Mouse (Mus musculus): ENCODE results near the gene Fam89a.

Gene Fam89a

DNA sequence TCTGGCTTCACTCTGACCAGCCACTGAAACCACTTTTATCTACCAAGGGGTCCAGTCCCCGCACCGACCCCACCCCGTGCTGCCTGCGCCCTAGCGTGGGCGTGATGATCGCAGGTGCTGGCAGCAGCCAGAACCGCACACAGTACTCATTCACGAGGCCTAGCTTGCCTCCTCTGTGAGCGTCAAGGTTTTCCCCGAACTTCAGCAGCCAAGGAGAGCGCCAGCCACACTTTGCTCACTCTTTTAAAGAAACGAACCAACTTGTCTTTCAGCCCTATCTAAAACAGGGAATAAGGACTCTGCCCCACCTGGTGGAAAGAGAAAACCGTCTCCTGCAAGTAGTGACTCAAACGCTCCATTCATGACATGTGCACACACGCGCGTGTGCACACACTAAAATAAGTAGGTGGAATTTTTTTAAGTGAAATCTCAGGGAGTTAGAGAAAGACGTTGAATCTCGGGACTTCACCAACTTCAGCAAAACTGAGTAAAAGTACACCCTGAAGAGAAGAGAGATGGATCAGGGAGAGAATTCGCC lies 762 bp upstream of the Fam89a start:
- no peak for DNase-seq

DNA sequence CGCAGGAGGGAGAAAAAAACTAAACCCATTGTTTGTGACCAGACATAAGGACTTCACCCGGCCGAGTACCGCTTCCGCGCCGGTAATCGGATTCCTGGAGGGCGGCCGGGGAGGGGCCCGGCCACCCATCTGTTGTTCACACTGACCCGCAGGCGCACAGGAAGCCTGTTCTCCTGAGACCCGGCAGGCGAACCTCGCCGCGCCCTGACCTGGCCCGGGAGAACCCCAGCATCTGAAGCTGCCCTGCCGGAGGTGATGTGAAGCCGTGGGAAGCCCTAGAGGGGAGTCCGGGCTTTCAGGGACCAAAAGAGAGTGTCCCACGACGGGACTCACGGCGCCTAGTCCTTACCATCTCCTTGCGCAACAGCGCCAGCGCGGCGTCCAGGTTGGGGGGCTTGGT lies 441 bp downstream of the Fam89a start:
- no peak for DNase-seq

DNA sequence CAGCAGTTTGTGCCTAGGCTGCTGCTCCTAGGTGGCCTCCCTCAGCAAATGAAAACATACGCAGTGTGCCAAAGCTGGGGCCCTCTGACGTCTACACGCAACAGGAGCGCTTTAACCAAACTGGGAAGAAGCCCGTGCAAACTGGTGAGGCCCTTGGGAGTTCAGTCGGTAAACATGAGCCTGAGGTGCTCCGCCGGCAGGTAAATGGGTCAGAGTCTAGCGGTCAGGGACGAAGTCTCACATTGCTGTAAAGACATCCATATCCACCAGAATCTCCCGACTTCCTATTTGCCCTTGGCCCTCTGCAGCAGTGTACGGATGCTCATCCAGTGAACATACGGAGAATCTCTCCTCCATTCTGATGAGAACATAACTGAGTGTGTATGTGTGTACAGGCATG lies 5.0 kb downstream of the Fam89a start:
- no peak for DNase-seq

DNA sequence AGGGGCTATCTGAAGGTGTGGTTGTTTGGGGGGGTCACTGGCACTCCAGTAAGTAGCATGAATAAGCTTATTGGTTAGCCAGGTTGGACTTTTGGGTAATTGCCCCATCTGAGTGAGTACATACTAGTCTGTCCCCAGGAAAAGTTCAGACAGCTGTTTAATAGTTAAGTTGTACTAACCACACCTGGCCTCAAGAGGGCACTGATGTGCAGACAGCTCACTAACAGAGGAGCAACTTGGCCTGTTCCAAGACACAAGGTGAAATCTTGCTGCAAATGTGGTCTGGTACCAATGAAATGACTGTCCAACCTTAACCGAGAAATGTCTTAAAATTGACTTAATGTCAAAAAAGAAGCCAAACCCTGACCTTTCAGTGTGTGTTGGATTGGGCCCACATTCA lies 12.4 kb downstream of the Fam89a start:
- peak; percentile 47 to 66 for DNase-seq

DNA sequence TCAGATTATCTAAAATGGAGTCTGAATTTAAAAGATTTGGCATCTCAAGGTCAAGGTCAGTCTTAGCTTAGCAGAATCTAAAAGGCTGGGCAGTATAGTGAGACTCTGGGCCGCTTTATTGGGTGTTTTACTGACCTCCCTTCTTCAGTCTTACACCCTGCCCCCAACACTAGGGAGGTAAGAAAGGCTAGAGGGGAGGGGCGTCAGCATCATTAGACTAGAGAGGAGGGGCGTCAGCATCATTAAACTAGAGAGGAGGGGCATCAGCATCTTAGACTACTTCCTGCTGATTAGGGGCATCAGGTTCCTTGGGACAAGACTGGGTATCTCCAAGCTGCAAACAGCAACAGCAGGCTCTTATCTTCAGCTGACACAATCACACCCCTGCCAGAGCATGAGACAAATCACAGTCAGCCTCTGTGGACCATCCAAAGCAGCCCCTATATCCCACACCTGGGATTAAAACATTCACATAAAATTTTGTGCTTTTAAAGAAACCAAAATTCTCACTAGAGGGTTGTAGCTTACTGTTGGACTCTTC lies 16.2 kb downstream of the Fam89a start:
- DNase-seq = no peak

DNA sequence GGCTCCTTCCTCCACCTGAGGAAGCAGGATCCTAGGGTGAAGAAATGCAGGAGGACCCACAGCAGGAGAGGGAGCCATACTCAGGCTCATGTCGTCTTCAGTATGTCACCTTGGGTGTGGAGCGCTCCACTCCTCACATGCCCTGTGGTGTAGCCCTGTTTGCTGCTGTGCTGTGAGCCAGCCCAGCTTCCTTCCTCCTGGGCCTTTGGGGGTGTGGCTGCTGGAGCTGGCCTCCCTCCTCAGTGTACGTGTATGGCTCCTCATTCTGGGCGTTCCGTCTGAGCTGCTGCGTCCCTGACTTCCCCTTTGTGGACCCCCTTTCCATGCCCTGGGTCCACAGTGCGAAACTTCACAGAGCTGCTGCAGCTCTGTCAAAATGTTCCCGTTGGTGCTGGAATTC lies 18.8 kb downstream of the Fam89a start:
- no peak for DNase-seq

DNA sequence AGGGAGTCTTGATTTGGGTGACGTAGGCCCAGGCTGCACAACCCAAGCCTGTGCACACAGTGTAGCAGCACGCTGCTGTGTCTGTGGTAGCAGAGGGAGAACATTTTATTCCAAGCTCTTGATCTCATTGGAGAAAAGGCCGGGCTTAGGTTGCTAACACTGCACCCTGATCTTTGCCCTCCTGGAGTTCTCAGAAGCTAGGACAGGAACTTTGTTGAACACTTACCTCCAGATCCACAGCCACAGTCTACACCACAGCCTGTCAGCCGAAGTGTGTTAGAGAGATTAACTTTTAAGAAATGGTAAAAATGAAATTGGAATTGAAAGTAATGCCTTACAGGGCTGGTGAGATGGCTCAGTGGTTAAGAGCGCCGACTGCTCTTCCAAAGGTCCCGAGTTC lies 27.3 kb downstream of the Fam89a start:
- no peak for DNase-seq

DNA sequence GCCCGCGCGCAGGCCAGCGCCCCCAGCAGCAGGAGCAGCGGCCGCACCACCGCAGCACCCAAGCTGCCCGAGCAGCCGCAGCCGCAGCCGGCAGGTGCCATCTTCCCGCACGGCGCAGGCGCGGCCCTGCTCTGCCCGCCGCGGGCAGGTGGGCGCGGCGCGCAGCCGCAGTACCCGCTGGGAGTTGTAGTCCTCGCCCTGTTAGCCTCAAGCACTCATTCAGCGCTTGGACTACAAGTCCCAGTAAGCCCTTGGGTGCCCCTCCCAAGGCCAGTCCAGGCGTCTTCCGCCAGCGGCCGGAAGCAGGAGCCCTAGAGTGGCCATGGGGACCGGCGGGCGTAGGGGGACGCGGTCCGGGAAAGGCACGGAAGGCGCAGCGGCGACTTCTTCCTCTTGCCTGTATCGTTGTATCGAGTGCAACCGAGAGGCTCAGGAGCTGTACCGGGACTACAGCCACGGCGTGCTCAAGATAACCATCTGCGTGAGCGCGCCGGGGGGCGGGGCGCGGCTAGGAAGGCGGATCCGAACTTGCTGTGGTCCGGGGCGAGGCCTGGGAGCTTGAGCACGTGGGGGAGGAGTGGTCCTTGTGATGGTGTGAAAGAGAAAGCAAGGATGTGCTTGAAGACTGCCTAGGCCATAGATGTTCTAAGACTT lies 29.6 kb downstream of the Fam89a start, which contains the start of the genes Ttc13 and Arv1:
TSS of gene Ttc13 (minus strand) at position 122 of the 654 bp plus-strand sequence.
TSS of gene Arv1 (plus strand) at position 278 of the 654 bp plus-strand sequence.
- DNase-seq = peak; percentile 94 to 97

DNA sequence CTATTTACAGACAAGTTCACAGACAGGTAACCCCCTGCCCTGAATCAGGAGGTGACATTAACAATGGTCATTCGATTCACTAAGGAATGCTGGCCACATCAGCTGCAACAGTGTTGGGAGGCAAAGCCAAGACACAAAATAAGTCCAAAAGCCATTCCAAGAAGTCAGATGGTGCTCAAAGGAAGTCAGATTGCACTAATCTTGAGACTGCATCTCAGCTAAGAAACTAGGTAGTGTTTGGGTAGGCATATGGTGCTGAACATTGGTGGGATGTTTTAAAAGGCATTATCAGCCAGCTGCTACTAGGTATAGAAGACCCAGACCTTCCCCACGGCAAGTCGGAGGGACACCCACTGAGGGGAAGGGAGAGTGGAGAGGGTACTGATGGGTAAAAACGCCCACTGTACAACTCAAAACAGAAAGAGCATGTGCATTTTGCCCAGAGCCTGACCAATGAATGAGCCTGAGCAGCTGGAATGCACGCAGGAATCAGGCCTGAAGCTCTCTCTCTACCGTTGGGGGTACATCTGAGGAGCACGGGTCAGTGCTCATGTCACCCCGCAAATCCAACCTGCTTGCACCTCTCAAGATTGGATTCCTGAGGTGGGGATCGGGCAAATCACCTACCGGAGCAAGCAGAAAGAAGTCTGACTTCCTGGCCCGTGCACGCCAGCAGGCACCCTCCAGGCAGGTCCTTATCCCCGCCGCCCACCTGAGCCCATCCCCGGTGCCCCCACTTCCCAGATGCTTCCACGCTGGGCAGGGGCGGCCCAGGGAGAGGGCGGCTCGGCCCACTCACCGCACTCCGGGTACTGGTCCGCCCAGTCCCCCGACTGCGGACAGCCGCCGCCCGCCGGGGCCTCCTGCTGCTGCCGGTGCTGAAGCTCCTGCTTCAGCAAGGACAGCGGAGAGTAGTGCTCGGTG lies 30.4 kb downstream of the Fam89a start:
- no peak for DNase-seq

DNA sequence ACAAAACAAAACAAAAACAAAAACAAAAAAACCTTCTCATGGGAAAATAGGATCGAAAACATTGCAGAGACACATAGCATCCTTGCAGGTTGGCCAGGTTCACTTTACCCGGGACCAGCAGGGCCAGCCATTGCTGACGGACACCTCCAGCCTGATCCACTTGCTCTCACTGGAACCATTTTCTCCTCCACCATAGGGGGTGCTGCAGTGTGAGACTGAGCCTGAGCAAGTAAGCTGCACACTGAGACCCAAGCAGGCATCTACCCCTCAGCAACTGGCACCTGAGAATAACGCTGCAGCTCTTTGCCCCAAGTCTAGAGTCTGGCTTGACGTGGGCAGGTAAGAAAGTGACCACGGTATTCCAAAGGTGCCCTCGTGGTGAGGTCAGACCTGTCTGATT lies 31.5 kb downstream of the Fam89a start:
- DNase-seq = no peak

DNA sequence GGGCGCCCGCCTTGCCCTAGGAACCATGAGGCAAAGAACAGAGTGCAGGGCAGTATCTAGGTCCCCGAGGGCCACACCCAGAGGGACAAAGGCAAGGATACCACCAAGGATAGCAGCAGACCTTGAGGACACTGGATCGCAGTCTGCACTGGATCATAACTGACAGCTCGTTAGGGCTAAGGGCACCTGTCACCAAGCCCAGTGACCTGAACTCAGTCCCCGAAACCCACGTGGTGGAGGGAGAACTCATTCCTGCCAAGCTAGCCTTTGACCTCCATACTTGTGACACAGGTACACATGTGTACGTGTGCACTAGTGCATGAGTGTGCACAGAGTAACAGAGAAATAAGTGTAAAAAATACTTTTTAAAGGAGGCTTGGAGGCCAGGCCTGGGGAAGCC lies 35.9 kb downstream of the Fam89a start:
- no peak for DNase-seq

DNA sequence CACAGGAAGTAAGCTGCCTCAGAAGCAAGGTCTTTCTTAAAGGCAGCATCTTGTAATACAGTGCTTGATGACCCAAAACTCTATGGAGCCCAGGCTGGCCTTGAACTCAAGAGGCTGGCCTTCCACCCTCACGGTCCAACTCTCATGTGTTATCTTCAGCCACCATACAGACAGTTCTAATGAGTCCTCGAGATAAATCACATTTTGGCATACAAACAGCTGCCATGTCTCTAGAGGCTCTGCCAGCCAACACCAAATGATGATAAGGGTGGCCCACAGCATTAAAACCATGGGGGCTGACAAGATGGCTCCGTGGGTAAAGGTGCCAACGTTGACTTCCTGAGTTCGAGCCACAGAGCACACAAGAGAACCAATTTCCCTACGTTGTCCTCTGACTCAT lies 38.4 kb downstream of the Fam89a start:
- no peak for DNase-seq

DNA sequence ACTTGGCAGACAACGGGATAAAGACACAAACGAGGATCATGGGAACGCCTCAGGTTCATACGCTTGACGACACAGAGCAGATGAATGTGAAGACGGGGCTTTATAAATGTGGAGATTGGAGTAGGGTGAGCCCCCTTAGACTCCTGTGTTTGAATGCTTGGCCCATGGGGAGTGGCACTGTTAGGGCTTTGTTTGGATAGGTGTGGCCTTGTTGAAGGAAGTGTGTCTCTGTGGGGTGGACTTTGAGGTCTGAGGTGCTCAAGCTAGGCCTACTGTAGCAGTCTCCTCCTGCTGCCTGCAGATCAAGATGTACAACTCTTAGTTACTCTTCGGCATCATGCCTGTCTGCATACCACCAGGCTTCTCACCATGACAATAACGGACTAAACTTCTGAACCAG lies 45.8 kb downstream of the Fam89a start:
- no peak for DNase-seq

DNA sequence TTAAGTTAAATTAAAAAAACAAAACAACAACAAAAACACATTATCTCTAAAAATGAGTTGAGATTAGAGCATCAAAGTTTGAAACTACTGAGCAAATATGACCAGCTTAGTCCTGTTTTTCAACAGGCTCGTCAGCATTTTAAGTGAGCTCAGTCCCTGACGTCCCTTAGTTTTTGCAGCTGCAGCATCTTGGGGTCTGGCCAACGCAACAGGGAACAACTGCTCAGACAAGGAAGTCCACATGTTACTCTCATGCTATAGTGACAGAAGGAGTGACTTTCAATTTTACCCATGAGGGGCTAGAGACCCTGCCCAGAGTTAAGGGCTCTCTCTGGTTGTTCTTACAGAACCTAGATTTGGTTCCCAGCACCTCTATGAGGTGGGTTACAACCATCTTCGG lies 47.3 kb downstream of the Fam89a start:
- no peak for DNase-seq

DNA sequence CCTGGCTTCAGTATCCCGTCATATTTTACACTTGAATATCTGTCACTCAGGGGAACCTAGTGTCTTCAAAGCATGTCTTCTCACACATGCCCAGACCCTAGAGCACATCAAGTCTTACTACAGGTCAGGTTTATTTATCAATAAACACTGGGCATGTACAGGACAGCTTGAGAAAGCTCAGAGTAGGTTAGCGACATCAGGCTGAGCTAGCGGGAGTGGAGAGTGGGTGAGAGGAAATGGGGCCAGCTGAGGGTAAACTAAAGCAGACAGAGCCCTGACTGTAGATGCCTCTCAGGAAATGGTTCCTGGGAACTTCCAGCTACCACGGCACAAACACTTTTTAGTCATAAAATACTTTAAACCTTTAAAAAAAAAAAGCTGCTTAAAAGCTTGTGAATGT lies 48.1 kb downstream of the Fam89a start:
- DNase-seq = no peak

DNA sequence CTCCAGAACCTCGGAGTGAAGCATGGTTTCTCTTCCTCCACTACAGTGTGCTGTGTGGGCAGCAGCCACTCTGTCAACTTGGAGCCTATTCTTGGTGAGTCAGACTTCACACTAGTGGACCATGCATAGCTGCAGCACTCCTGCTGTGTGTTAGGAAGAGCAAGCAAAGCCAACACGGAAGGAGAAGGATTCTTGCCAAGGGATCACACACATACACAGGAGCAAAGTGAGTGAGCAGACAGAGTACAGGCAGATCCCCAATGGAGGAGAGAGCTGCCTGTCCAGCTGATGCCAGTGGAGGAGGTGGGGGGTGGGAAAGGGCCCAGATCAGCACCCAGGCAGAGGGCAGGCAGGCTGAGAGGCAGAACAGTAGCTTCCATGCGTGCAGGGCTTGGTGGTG lies 49.4 kb downstream of the Fam89a start:
- DNase-seq = peak; percentile 62 to 75

DNA sequence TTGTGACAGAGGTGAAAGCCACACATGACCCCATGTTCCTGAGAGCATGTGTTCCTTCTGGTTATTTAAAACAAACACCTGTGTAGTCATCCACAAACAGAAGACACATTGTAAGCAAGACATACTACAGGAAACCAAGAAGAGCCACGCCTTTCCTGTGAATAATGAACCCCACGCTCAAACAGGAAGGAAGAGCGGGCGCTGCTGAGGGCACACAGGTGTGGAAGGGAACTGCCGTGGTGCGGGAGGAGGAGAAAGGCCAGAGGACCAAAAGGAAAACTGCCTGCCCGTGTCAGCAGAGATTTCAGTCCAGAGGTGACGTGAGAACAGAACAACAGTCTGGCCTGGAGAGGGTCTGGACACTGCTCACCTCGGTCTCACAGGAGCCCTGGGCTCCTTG lies 50.6 kb downstream of the Fam89a start:
- no peak for DNase-seq

DNA sequence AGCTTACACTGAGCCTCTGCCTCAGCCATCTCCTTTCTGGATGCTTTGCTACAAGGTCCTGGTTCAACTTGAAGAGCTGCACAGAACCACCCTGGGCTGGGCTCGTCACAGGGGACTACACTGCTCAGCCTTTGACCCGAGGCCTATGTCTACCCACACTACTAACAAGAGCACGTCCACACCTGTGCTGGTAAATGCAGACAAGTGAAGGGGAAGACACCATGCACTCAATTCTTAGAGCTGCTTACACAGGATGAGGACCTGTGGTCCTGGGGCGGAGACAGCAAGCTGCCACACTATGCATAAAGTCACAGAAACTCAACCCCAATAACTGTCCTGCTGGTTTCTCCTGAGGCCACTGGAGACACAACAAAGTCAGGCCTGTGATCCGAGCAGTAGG lies 51.4 kb downstream of the Fam89a start:
- DNase-seq = no peak

DNA sequence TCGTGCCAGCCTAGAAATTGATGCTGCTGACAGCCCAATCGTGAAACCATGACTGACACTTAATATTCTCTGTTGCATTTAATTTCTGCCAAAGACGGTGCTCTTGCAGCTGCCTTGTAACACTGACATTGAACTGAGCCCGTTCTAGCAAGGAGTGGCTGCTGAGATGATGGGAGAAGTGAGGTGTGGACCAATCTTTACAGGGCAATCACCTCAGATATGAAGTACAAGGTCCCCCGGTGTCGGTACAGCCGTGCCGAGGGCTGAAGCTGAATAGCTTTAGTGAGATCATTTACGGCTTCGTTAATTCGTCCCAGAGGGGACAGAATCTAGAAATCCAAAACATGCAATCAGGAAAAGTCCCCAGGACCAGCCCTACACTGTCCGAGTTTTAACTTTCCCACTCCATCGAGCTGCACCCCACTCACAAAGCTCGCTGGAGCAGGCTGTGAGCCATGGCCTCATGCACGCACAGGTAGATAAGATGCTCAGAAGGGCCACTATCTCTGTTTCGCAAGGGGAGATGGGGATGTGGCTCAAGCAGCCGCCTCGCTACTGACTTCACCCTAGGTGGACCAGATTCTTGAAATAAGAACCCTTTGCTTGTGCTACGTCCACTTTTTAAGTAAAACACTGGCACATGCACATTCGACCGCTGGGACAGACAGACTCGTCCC lies 56.1 kb downstream of the Fam89a start:
- DNase-seq = no peak

DNA sequence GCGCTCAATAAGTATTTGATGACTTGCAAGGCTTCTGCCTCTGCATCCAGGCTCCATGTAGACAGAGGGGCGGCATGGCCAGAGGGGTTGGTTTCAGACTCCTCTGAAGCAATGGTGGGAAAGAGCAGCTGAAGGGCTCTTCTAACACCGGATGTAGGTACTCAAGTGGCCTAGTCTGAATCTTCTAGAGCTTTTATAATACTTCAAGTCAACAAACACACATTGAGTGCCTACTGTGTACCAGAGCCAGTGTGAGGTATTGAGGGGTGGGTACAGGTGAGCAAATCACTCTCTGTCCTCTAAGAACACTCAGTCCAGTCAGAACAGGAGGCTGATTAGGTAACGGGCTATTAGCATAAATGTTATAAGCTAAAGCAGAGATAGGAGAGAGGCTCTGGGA lies 59.9 kb downstream of the Fam89a start:
- no peak for DNase-seq
